Mouse (Mus musculus) hindbrain, postnatal 0 days (tissue): ENCODE results near the gene Spop. TPM values are rescaled to one million over a fixed set of nuclear protein-coding genes. Genes with fewer than 3 reads are reported as not detected.

ENCODE experiments used
- ATAC-seq: fragments of 200-750 bp; cut with Nextera tagmentation; 2 replicates; pipeline ENCODE4 v1.8.0; 2017; ENCODE audit warnings: mild to moderate bottlenecking, moderate TSS enrichment, moderate library complexity
- DNase-seq: peaks from one replicate; pipeline ENCODE4 v3.0.0-alpha.2; 2015; ENCODE audit warnings: low spot score
- H3K27ac ChIP-seq: fragments of 300-500 bp; sonication (generic); 2 replicates; pipeline ENCODE4 v1.5.1; 2014; ENCODE audit warnings: mild to moderate bottlenecking
- H3K27me3 ChIP-seq: fragments of 300-500 bp; sonication (generic); 2 replicates; pipeline ENCODE4 v1.6.1; 2014; ENCODE audit warnings: low read length, mixed read lengths; ENCODE audit not compliant: insufficient read depth
- H3K36me3 ChIP-seq: fragments of 300-500 bp; sonication (generic); 2 replicates; pipeline ENCODE4 v1.6.1; 2014; ENCODE audit warnings: low read length, mixed read lengths; ENCODE audit not compliant: insufficient read depth
- H3K4me1 ChIP-seq: fragments of 300-500 bp; sonication (generic); 2 replicates; pipeline ENCODE4 v1.6.1; 2014; ENCODE audit warnings: antibody characterized with exemption, low read length, mixed read lengths; ENCODE audit not compliant: insufficient read depth
- H3K4me2 ChIP-seq: fragments of 300-500 bp; sonication (generic); 2 replicates; pipeline ENCODE4 v1.6.1; 2014; ENCODE audit warnings: low read depth, mild to moderate bottlenecking, low read length, moderate library complexity, mixed read lengths
- H3K4me3 ChIP-seq: fragments of 300-500 bp; sonication (generic); 2 replicates; pipeline ENCODE4 v1.5.1; 2014; ENCODE audit warnings: low read length
- H3K9ac ChIP-seq: fragments of 300-500 bp; sonication (generic); replicated peaks from 2 replicates; pipeline ENCODE4 v1.6.1; 2014; ENCODE audit warnings: mild to moderate bottlenecking, low read length, moderate library complexity, mixed read lengths
- H3K9me3 ChIP-seq: fragments of 300-500 bp; sonication (generic); 2 replicates; pipeline ENCODE4 v1.6.1; 2016; ENCODE audit warnings: low read length, mixed read lengths
- CTCF ChIP-seq: IDR thresholded peaks from 2 replicates; pipeline ENCODE4 v1.5.1; 2016; ENCODE audit warnings: antibody characterized with exemption, control low read depth, low read depth
- WGBS: fragments of 180-500 bp; shearing (Covaris S2); extraction: QIAGEN DNeasy Blood & Tissue Kit; methylation state at CpG from one replicate; pipeline ENCODE4 v1.1.7; 2014; 5-methylcytosine and 5-hydroxymethylcytosine counted together
- polyA plus RNA-seq: library from polyadenylated mRNA; unstranded; fragments of >200 nt; fragmentation: Nextera tagmentation; extraction: Ambion mirVana; gene quantifications from 2 replicates; pipeline ENCODE4 v1.2.1, GENCODE M21; 2015
- total RNA-seq: library from RNA; depleted of rRNA; stranded (reverse); fragments of >200 nt; gene quantifications from 2 replicates; pipeline ENCODE4 v1.2.3, GENCODE M21; 2014; rRNA removed

Gene Spop
- total and polyA plus RNA-seq, 2 experiments from 2014 or later: 51.1 to 210 TPM

- H3K4me3 ChIP-seq: no peak overlapping the region
- DNase-seq (peak; percentile 63), ATAC-seq (peak; percentile 60)
- H3K27me3 ChIP-seq: no peaks in the 10 kb centered on the region
- H3K9me3 ChIP-seq: no peaks in the 10 kb centered on the region
- 37% methylated on average over 15 of the region's 15 CpGs for WGBS
- H3K9ac ChIP-seq: no peak overlapping the region
- H3K27ac ChIP-seq: no peak overlapping the region
- H3K4me2 ChIP-seq: no peak overlapping the region
- TF ChIP-seq CTCF: no peak
- H3K36me3 ChIP-seq: no peaks in the 10 kb centered on the region
- H3K4me1 ChIP-seq: no peaks in the 10 kb centered on the region
Observed at GRCm38 (mm10) chr11:95538378-95539104, 124.7 kb downstream of the Spop start.

- Histone ChIP-seq H3K9ac (no peak overlapping the region), H3K4me1 (no peaks in the 10 kb centered on the region), H3K4me2 (no peak overlapping the region), H3K9me3 (no peaks in the 10 kb centered on the region), H3K4me3 (no peak overlapping the region), H3K36me3 (no peaks in the 10 kb centered on the region), H3K27ac (no peak overlapping the region), H3K27me3 (no peaks in the 10 kb centered on the region)
- TF ChIP-seq CTCF: no peak
- DNase-seq: peak; percentile 47
- ATAC-seq: peak; percentile 61
- WGBS: 28% methylated on average over 18 of the region's 18 CpGs
Observed at GRCm38 (mm10) chr11:95540637-95541385, 126.9 kb downstream of the Spop start.

Other genes starting within 250 kb of the Spop start
- not detected in 2 replicates for gene Tac4, start 152.6 kb upstream of the Spop start, total RNA-seq
- not detected in 2 replicates for gene Tac4, start 152.6 kb upstream of the Spop start, polyA plus RNA-seq
- 64.4 and 69.0 TPM in 2 replicates for gene Kat7, start 103.8 kb upstream of the Spop start, total RNA-seq
- 59.0 and 66.6 TPM in 2 replicates for gene Kat7, start 103.8 kb upstream of the Spop start, polyA plus RNA-seq
- 5.6 and 10.7 TPM in 2 replicates for gene Fam117a, start 77.1 kb upstream of the Spop start, total RNA-seq
- gene Fam117a, start 77.1 kb upstream of the Spop start, polyA plus RNA-seq: 1.9 and 2.8 TPM in 2 replicates
- gene Slc35b1, start 29.4 kb upstream of the Spop start, total RNA-seq: 107 and 109 TPM in 2 replicates
- 158 and 159 TPM in 2 replicates for gene Slc35b1, start 29.4 kb upstream of the Spop start, polyA plus RNA-seq
- gene Nxph3, start 100.5 kb downstream of the Spop start, total RNA-seq: 21.4 and 23.6 TPM in 2 replicates
- 3.7 and 4.1 TPM in 2 replicates for gene Nxph3, start 100.5 kb downstream of the Spop start, polyA plus RNA-seq
- 53.2 and 66.9 TPM in 2 replicates for gene Ngfr, start 173.7 kb downstream of the Spop start, total RNA-seq
- gene Ngfr, start 173.7 kb downstream of the Spop start, polyA plus RNA-seq: 25.4 and 31.0 TPM in 2 replicates